Mouse (Mus musculus) stomach, postnatal 0 days (tissue): ENCODE measurements around the gene Shisa2.

Experiments
- CTCF ChIP-seq: IDR thresholded peaks from 2 replicates; pipeline ENCODE4 v1.5.1; 2016; ENCODE audit warnings: antibody characterized with exemption, low read depth, mild to moderate bottlenecking, moderate library complexity
- EP300 ChIP-seq: optimal IDR thresholded peaks from 2 replicates; pipeline ENCODE3; 2016; ENCODE audit warnings: antibody characterized with exemption

DNA sequence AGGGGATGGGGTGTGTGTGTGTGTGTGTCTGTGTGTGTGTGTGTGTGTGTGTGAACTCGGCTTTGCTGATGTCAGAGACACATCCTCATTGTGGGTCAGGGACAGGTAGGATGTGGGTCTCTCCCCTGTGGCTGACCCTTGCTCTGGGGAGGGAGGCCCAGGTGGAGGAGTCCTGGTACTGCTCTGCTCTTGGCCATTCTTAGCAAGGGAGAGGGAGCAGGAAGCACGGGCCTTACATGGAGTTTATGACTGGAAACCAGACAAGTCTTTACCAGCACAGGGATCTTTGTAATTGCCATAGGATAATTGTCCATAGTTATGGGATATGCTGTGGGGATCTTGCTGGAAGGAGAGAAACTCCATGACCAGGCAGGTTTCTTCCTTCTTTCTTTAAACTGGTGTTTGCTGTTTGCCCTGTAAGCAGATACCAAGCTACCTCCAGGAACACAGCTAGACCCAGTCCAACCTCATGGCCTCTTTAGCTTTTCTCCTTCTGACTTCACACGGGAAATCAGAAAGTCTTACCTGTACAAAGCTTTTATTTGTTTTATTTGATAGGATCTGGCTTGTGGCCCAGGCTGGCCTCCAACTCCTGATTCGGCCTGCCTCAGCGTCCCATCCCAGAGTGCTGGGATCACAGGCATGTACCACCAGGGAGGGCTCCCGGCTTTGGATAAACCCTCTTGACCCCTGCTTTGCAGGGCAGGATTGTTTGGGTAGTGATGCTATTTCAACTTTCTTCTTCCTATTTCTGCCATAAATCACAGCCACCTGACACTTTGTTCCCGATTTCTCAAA lies 14.0 kb downstream of the Shisa2 start:
- no peak for TF ChIP-seq EP300
- no peak for TF ChIP-seq CTCF
